Mouse (Mus musculus) right cerebral cortex, postnatal 10 days (tissue): ENCODE results near the gene Ifitm5.
"Not testable (repeated sequence)": the region's sequence is repeated elsewhere in the genome, so short reads cannot be mapped to it uniquely, and the experiment has no call there.

Source experiments
- DNase-seq, 2 experiments: peaks; one replicate each; pipeline ENCODE4 v3.0.0; 2021; ENCODE audit warnings: low spot score in 2 of 2

The Ifitm5 gene

GRCm38 (mm10) chr7:140949824-140950530 is at the start of gene Ifitm5:
Gene Ifitm5, minus strand, starts transcription at chr7:140950291.
- DNase-seq, result no peak

GRCm38 (mm10) chr7:140998853-140999700 is 49.0 kb upstream of the Ifitm5 start:
- no peak for DNase-seq

GRCm38 (mm10) chr7:140997817-140998216 is 47.7 kb upstream of the Ifitm5 start:
- no peak for DNase-seq

- DNase-seq, result no peak
Observed at GRCm38 (mm10) chr7:140991117-140991689, 41.1 kb upstream of the Ifitm5 start.

- DNase-seq, result no peak
Observed at GRCm38 (mm10) chr7:140990622-140991021, 40.5 kb upstream of the Ifitm5 start.

- no peak for DNase-seq
Observed at GRCm38 (mm10) chr7:140990185-140990584, 40.1 kb upstream of the Ifitm5 start.

- DNase-seq, result no peak
Observed at GRCm38 (mm10) chr7:140989022-140989421, 38.9 kb upstream of the Ifitm5 start.

GRCm38 (mm10) chr7:140987182-140988138 is 37.4 kb upstream of the Ifitm5 start:
- DNase-seq, result peak; percentile 34 to 40

GRCm38 (mm10) chr7:140982971-140983370 is 32.9 kb upstream of the Ifitm5 start:
- DNase-seq, result no peak

- DNase-seq, result no peak
Observed at GRCm38 (mm10) chr7:140981704-140982103, 31.6 kb upstream of the Ifitm5 start.

- not testable (repeated sequence) for DNase-seq
Observed at GRCm38 (mm10) chr7:140976720-140977119, 26.6 kb upstream of the Ifitm5 start.

GRCm38 (mm10) chr7:140975465-140975864 is 25.4 kb upstream of the Ifitm5 start:
- DNase-seq, result no peak

GRCm38 (mm10) chr7:140974940-140975339 is 24.8 kb upstream of the Ifitm5 start:
- DNase-seq, result no peak

- DNase-seq, result no peak
Observed at GRCm38 (mm10) chr7:140973396-140974165, 23.5 kb upstream of the Ifitm5 start.

GRCm38 (mm10) chr7:140971479-140972171 is 21.5 kb upstream of the Ifitm5 start:
- DNase-seq, result no peak

- DNase-seq, result no peak
Observed at GRCm38 (mm10) chr7:140970931-140971330, 20.8 kb upstream of the Ifitm5 start.

- not testable (repeated sequence) for DNase-seq
Observed at GRCm38 (mm10) chr7:140968710-140969109, 18.6 kb upstream of the Ifitm5 start.

- DNase-seq, result no peak
Observed at GRCm38 (mm10) chr7:140967862-140968591, 17.9 kb upstream of the Ifitm5 start.

GRCm38 (mm10) chr7:140966921-140967320 is 16.8 kb upstream of the Ifitm5 start, which contains the start of gene Ifitm1:
Gene Ifitm1, plus strand, starts transcription at chr7:140967221.
- DNase-seq, result no peak
